Mouse (Mus musculus): ENCODE results near the gene Snx29. TPM values are rescaled to one million over a fixed set of nuclear protein-coding genes. Genes with fewer than 3 reads are reported as not detected.
A peak's percentile ranks its signal among the peaks of the same experiment; 100 is the strongest.
"Not testable (repeated sequence)": the region's sequence is repeated elsewhere in the genome, so short reads cannot be mapped to it uniquely, and the experiment has no call there.

The Snx29 gene
- polyA plus RNA-seq, 1 experiment from 2014 or later = 10.0 TPM

- WGBS = 77% methylated on average over 2 of the region's 2 CpGs
- H3K36me3 ChIP-seq (ENCODE audit: insufficient read depth, low read length) = no peaks in the 10 kb centered on the region
- H3K4me1 ChIP-seq (ENCODE audit: insufficient read depth, low read depth, low read length) = no peaks in the 10 kb centered on the region
- H3K4me2 ChIP-seq (replicated peaks; ENCODE audit: low read depth, low read length) = no peak overlapping the region
- H3K27ac ChIP-seq (ENCODE audit: low read length) = no peak overlapping the region
- H3K27me3 ChIP-seq (replicated peaks; ENCODE audit: insufficient read depth, low read length) = no peaks in the 10 kb centered on the region
- DNase-seq (ENCODE audit: low spot score) = no peak
- H3K4me3 ChIP-seq (ENCODE audit: low read depth, low read length) = no peak overlapping the region
- no peak overlapping the region for H3K9ac ChIP-seq (replicated peaks; ENCODE audit: low read depth)
- H3K9me3 ChIP-seq (ENCODE audit: low read length) = no peaks in the 10 kb centered on the region
- no peak for ATAC-seq
- no peak for TF ChIP-seq CTCF (IDR thresholded peaks at IDR 0.05)
- no peak for TF ChIP-seq EP300 (IDR thresholded peaks at IDR 0.05)
Observed at GRCm38 (mm10) chr16:11414631-11415030, 91.9 kb downstream of the Snx29 start.

- Histone ChIP-seq H3K9me3 (ENCODE audit: low read length) (no peaks in the 10 kb centered on the region), H3K4me3 (ENCODE audit: low read depth, low read length) (no peak overlapping the region), H3K4me2 (replicated peaks; ENCODE audit: low read depth, low read length) (no peak overlapping the region), H3K27me3 (replicated peaks; ENCODE audit: insufficient read depth, low read length) (no peaks in the 10 kb centered on the region), H3K9ac (replicated peaks; ENCODE audit: low read depth) (no peak overlapping the region), H3K27ac (ENCODE audit: low read length) (no peak overlapping the region), H3K36me3 (ENCODE audit: insufficient read depth, low read length) (no peaks in the 10 kb centered on the region), H3K4me1 (ENCODE audit: insufficient read depth, low read depth, low read length) (no peaks in the 10 kb centered on the region)
- ATAC-seq (peak; percentile 68), DNase-seq (ENCODE audit: low spot score) (peak; percentile 85)
- WGBS = 16% methylated on average over 7 of the region's 7 CpGs
- TF ChIP-seq CTCF (IDR thresholded peaks at IDR 0.05) (peak; percentile 95), EP300 (IDR thresholded peaks at IDR 0.05) (no peak)
Observed at GRCm38 (mm10) chr16:11418183-11418588, 95.5 kb downstream of the Snx29 start.

DNA sequence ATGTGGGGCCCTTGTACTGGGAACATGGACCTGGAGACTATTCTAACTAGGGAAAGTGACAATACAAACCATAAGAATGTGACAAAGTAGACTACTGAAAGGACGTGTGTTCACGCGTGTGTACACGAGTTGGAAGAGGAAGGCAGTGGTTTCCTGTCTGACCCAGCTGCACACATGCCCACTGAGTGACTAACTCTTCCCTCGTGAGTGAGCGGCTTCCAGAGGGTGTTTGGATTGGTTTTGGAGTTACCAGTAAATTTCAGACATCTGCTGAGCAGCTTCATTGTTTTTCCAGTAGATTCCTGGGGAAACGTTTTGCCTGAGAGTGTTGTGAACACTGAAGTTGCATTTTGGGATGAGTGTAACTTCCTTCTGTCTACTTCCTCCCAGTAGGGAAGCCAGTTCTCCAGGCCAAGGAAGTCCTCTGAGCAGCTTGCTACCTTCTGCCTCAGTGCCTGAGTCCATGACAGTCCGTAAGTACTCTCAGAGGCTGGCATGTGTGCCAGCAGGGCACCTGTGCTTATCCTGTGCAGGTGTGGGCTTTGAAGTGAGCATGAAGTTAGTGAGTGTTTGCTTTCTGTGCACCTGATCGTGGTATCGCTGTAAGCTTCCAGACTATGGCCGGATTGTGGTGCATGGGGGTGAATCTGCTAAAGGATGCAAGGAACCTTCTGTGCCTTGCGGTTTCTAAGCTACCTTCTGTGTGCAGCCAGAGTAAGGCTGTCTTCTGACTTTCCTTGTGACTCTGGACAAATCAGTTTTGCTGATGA lies 97.8 kb downstream of the Snx29 start:
- no peaks in the 10 kb centered on the region for H3K4me1 ChIP-seq (ENCODE audit: insufficient read depth, low read depth, low read length)
- H3K27ac ChIP-seq (ENCODE audit: low read length) = no peak overlapping the region
- no peak for TF ChIP-seq CTCF (IDR thresholded peaks at IDR 0.05)
- no peak for TF ChIP-seq EP300 (IDR thresholded peaks at IDR 0.05)
- ATAC-seq (peak; percentile 37; the same call in 1 of the 2 replicates), DNase-seq (ENCODE audit: low spot score) (peak; percentile 33)
- H3K36me3 ChIP-seq (ENCODE audit: insufficient read depth, low read length) = no peaks in the 10 kb centered on the region
- no peak overlapping the region for H3K9ac ChIP-seq (replicated peaks; ENCODE audit: low read depth)
- H3K27me3 ChIP-seq (replicated peaks; ENCODE audit: insufficient read depth, low read length) = no peaks in the 10 kb centered on the region
- no peak overlapping the region for H3K4me2 ChIP-seq (replicated peaks; ENCODE audit: low read depth, low read length)
- H3K9me3 ChIP-seq (ENCODE audit: low read length) = no peaks in the 10 kb centered on the region
- no peak overlapping the region for H3K4me3 ChIP-seq (ENCODE audit: low read depth, low read length)
- WGBS = 63% methylated on average over 12 of the region's 12 CpGs

DNA sequence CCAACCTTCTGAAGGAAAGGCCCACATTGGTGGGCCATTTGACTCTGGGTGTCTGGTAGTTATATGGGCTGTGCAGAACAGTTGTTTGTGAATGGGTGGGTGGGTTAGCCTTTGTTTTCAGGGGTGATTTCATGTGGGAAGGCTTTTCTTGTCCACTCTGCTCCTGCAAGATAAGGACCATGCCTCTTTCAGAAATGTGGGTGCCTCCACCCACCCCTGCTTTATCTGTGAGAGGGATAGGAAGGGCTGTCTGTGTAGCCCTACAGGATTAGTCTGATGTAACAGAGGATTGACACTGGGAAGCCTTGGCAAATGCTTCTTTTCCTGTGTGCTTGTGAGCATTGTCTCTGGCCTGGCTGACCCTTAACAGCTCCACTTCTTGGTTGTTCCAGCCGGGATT lies 99.5 kb downstream of the Snx29 start:
- WGBS = 87% methylated on average over 1 of the region's 1 CpGs
- no peak overlapping the region for H3K9ac ChIP-seq (replicated peaks; ENCODE audit: low read depth)
- H3K4me2 ChIP-seq (replicated peaks; ENCODE audit: low read depth, low read length) = no peak overlapping the region
- H3K9me3 ChIP-seq (ENCODE audit: low read length) = no peaks in the 10 kb centered on the region
- H3K27me3 ChIP-seq (replicated peaks; ENCODE audit: insufficient read depth, low read length) = no peaks in the 10 kb centered on the region
- no peak for DNase-seq (ENCODE audit: low spot score)
- no peaks in the 10 kb centered on the region for H3K36me3 ChIP-seq (ENCODE audit: insufficient read depth, low read length)
- H3K4me1 ChIP-seq (ENCODE audit: insufficient read depth, low read depth, low read length) = no peaks in the 10 kb centered on the region
- TF ChIP-seq CTCF (IDR thresholded peaks at IDR 0.05) (no peak), EP300 (IDR thresholded peaks at IDR 0.05) (no peak)
- H3K27ac ChIP-seq (ENCODE audit: low read length) = no peak overlapping the region
- H3K4me3 ChIP-seq (ENCODE audit: low read depth, low read length) = no peak overlapping the region
- ATAC-seq = no peak

DNA sequence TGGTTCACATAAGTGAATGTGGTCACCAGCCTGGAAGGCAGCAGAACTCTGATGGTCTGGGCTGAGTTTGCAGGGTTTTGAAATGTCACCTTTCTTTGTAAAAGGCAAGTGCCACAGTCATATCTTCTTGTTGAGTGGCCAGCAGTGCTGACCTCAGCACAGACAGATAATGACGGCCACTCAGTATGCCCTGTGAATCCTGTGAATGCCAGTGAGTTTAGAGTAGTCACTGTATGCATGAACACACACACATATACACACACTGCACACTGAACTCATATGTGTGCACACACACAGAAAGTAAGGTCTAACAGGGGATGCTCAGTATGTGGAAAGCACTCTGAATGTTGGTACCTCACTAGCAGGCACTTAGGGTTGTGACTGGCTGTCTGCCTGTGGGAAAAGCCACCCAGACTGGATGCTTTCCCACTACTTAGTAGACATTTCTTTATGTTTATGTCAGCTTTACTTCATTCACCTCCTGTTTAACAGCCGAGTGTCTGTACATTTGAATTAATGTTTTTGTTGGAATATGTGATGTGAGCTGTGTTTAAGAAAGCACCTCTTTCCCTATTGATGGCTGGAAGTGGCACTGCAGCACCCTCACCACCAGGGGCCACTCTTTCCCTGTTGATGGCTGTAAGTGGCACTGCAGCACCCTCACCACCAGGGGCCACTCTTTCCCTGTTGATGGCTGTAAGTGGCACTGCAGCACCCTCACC lies 100.3 kb downstream of the Snx29 start:
- H3K36me3 ChIP-seq (ENCODE audit: insufficient read depth, low read length) = no peaks in the 10 kb centered on the region
- TF ChIP-seq CTCF (IDR thresholded peaks at IDR 0.05) (peak; percentile 62), EP300 (IDR thresholded peaks at IDR 0.05) (no peak)
- H3K4me1 ChIP-seq (ENCODE audit: insufficient read depth, low read depth, low read length) = no peaks in the 10 kb centered on the region
- ATAC-seq (no peak), DNase-seq (ENCODE audit: low spot score) (no peak)
- H3K27me3 ChIP-seq (replicated peaks; ENCODE audit: insufficient read depth, low read length) = no peaks in the 10 kb centered on the region
- no peak overlapping the region for H3K4me3 ChIP-seq (ENCODE audit: low read depth, low read length)
- 98% methylated on average over 2 of the region's 2 CpGs for WGBS
- H3K9me3 ChIP-seq (ENCODE audit: low read length) = no peaks in the 10 kb centered on the region
- H3K4me2 ChIP-seq (replicated peaks; ENCODE audit: low read depth, low read length) = no peak overlapping the region
- H3K27ac ChIP-seq (ENCODE audit: low read length) = no peak overlapping the region
- H3K9ac ChIP-seq (replicated peaks; ENCODE audit: low read depth) = no peak overlapping the region

DNA sequence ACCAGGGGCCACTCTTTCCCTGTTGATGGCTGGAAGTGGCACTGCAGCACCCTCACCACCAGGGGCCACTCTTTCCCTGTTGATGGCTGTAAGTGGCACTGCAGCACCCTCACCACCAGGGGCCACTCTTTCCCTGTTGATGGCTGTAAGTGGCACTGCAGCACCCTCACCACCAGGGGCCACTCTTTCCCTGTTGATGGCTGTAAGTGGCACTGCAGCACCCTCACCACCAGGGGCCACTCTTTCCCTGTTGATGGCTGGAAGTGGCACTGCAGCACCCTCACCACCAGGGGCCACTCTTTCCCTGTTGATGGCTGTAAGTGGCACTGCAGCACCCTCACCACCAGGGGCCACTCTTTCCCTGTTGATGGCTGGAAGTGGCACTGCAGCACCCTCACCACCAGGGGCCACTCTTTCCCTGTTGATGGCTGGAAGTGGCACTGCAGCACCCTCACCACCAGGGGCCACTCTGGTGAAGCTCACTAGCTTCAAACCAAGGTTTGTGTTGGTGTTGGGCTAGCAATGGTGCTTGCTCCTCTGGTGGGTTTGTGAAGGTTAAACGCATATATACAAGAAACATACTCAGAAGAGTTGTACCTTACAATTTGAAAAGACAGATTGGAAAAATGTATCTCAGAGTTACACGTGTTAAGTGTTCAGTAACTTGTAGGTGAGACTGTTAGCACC lies 101.0 kb downstream of the Snx29 start:
- DNase-seq (ENCODE audit: low spot score) (peak; percentile 60), ATAC-seq (peak; percentile 47; the same call in 1 of the 2 replicates)
- not testable (repeated sequence) for H3K4me1 ChIP-seq (ENCODE audit: insufficient read depth, low read depth, low read length); H3K4me3 ChIP-seq (ENCODE audit: low read depth, low read length); H3K9me3 ChIP-seq (ENCODE audit: low read length); H3K27me3 ChIP-seq (replicated peaks; ENCODE audit: insufficient read depth, low read length); H3K36me3 ChIP-seq (ENCODE audit: insufficient read depth, low read length); H3K4me2 ChIP-seq (replicated peaks; ENCODE audit: low read depth, low read length); H3K9ac ChIP-seq (replicated peaks; ENCODE audit: low read depth)
- TF ChIP-seq CTCF (IDR thresholded peaks at IDR 0.05) = peak; percentile 80
- 85% methylated on average over 2 of the region's 2 CpGs for WGBS
- peak overlapping the region; percentile 20; the same call in 1 of the 2 replicates for H3K27ac ChIP-seq (ENCODE audit: low read length)
